Mouse (Mus musculus) forebrain, embryonic 12.5 days (tissue): Measurements from ENCODE around the gene Vps45. TPM values are rescaled to one million over a fixed set of nuclear protein-coding genes. Genes with fewer than 3 reads are reported as not detected.

Source experiments
- ATAC-seq: fragments of 200-750 bp; cut with Nextera tagmentation; 2 replicates; pipeline ENCODE4 v1.8.0; 2017; ENCODE audit warnings: moderate TSS enrichment; ENCODE audit not compliant: low FRiP score
- H3K27ac ChIP-seq: fragments of 300-500 bp; sonication (generic); 2 replicates; pipeline ENCODE4 v1.5.1; 2016; ENCODE audit warnings: mild to moderate bottlenecking
- H3K27me3 ChIP-seq: fragments of 300-500 bp; sonication (generic); 2 replicates; pipeline ENCODE4 v1.6.1; 2016; ENCODE audit warnings: mild to moderate bottlenecking
- H3K36me3 ChIP-seq: fragments of 300-500 bp; sonication (generic); replicated peaks from 2 replicates; pipeline ENCODE4 v1.6.1; 2016; ENCODE audit warnings: mild to moderate bottlenecking
- H3K4me1 ChIP-seq: fragments of 300-500 bp; sonication (generic); 2 replicates; pipeline ENCODE4 v1.6.1; 2016
- H3K4me2 ChIP-seq: fragments of 300-500 bp; sonication (generic); 2 replicates; pipeline ENCODE4 v1.6.1; 2016; ENCODE audit warnings: mild to moderate bottlenecking, moderate library complexity
- H3K4me3 ChIP-seq: fragments of 300-500 bp; sonication (generic); replicated peaks from 2 replicates; pipeline ENCODE4 v1.5.1; 2016; ENCODE audit warnings: mild to moderate bottlenecking
- H3K9ac ChIP-seq: fragments of 300-500 bp; sonication (generic); 2 replicates; pipeline ENCODE4 v1.6.1; 2016; ENCODE audit warnings: mild to moderate bottlenecking
- H3K9me3 ChIP-seq: fragments of 300-500 bp; sonication (generic); 2 replicates; pipeline ENCODE4 v1.6.1; 2016
- WGBS: fragments of 180-500 bp; shearing (Covaris S2); methylation state at CpG from one replicate; pipeline ENCODE4 v1.1.7; 2016; 5-methylcytosine and 5-hydroxymethylcytosine counted together
- polyA plus RNA-seq: library from polyadenylated mRNA; unstranded; fragments of >200 nt; fragmentation: Nextera tagmentation; extraction: Ambion mirVana; gene quantifications from 2 replicates; pipeline ENCODE4 v1.2.1, GENCODE M21; 2016

Vps45 gene
- polyA plus RNA-seq, 1 experiment from 2014 or later, result 39.2 TPM

GRCm38 (mm10) chr3:96070241-96070640 is 12.0 kb upstream of the Vps45 start:
- Histone ChIP-seq H3K4me3 (no peak overlapping the region), H3K9ac (no peak overlapping the region), H3K9me3 (no peaks in the 10 kb centered on the region), H3K4me2 (no peak overlapping the region), H3K4me1 (no peaks in the 10 kb centered on the region), H3K27me3 (no peaks in the 10 kb centered on the region), H3K36me3 (no peaks in the 10 kb centered on the region), H3K27ac (no peak overlapping the region)
- ATAC-seq, result no peak
- 78% methylated on average over 4 of the region's 4 CpGs for WGBS

GRCm38 (mm10) chr3:96069542-96069941 is 11.3 kb upstream of the Vps45 start:
- WGBS, result 50% methylated on average over 1 of the region's 1 CpGs
- H3K9me3 ChIP-seq, result no peaks in the 10 kb centered on the region
- H3K4me2 ChIP-seq, result no peak overlapping the region
- ATAC-seq, result no peak
- H3K9ac ChIP-seq, result no peak overlapping the region
- H3K36me3 ChIP-seq, result no peaks in the 10 kb centered on the region
- no peak overlapping the region for H3K4me3 ChIP-seq
- no peaks in the 10 kb centered on the region for H3K27me3 ChIP-seq
- no peaks in the 10 kb centered on the region for H3K4me1 ChIP-seq
- no peak overlapping the region for H3K27ac ChIP-seq

- Histone ChIP-seq H3K9ac (no peak overlapping the region), H3K4me3 (no peak overlapping the region), H3K9me3 (no peaks in the 10 kb centered on the region), H3K4me1 (no peaks in the 10 kb centered on the region), H3K27me3 (no peaks in the 10 kb centered on the region), H3K36me3 (no peaks in the 10 kb centered on the region), H3K27ac (no peak overlapping the region), H3K4me2 (no peak overlapping the region)
- ATAC-seq, result no peak
- WGBS, result 92% methylated on average over 6 of the region's 6 CpGs
Measured at GRCm38 (mm10) chr3:96069046-96069445, 10.8 kb upstream of the Vps45 start.

- Histone ChIP-seq H3K4me3 (no peak overlapping the region), H3K9ac (no peak overlapping the region), H3K36me3 (no peaks in the 10 kb centered on the region), H3K4me2 (no peak overlapping the region), H3K4me1 (no peaks in the 10 kb centered on the region), H3K9me3 (no peaks in the 10 kb centered on the region), H3K27me3 (no peaks in the 10 kb centered on the region), H3K27ac (no peak overlapping the region)
- 87% methylated on average over 5 of the region's 5 CpGs for WGBS
- no peak for ATAC-seq
Measured at GRCm38 (mm10) chr3:96066741-96067140, 8.5 kb upstream of the Vps45 start.

- Histone ChIP-seq H3K9ac (no peak overlapping the region), H3K4me1 (no peaks in the 10 kb centered on the region), H3K27ac (no peak overlapping the region), H3K9me3 (no peaks in the 10 kb centered on the region), H3K4me2 (0 out of 2 replicates have a peak overlapping the region, but pooled peaks have one; percentile 13), H3K4me3 (no peak overlapping the region), H3K36me3 (no peaks in the 10 kb centered on the region), H3K27me3 (no peaks in the 10 kb centered on the region)
- ATAC-seq, result no peak
- 45% methylated on average over 20 of the region's 20 CpGs for WGBS
Measured at GRCm38 (mm10) chr3:96065754-96066375, 7.6 kb upstream of the Vps45 start.

- H3K36me3 ChIP-seq, result no peaks in the 10 kb centered on the region
- WGBS, result 47% methylated on average over 4 of the region's 4 CpGs
- no peaks in the 10 kb centered on the region for H3K27me3 ChIP-seq
- no peak overlapping the region for H3K4me2 ChIP-seq
- no peak overlapping the region for H3K27ac ChIP-seq
- H3K9ac ChIP-seq, result no peak overlapping the region
- no peaks in the 10 kb centered on the region for H3K9me3 ChIP-seq
- no peak for ATAC-seq
- H3K4me1 ChIP-seq, result no peaks in the 10 kb centered on the region
- H3K4me3 ChIP-seq, result no peak overlapping the region
Measured at GRCm38 (mm10) chr3:96065147-96065546, 6.9 kb upstream of the Vps45 start.

- ATAC-seq, result no peak
- 90% methylated on average over 3 of the region's 3 CpGs for WGBS
- H3K4me2 ChIP-seq, result no peak overlapping the region
- no peaks in the 10 kb centered on the region for H3K36me3 ChIP-seq
- no peak overlapping the region for H3K9ac ChIP-seq
- no peaks in the 10 kb centered on the region for H3K4me1 ChIP-seq
- H3K27ac ChIP-seq, result no peak overlapping the region
- H3K4me3 ChIP-seq, result no peak overlapping the region
- H3K9me3 ChIP-seq, result no peaks in the 10 kb centered on the region
- no peaks in the 10 kb centered on the region for H3K27me3 ChIP-seq
Measured at GRCm38 (mm10) chr3:96064217-96064616, 6.0 kb upstream of the Vps45 start.

- H3K4me3 ChIP-seq, result no peak overlapping the region
- 83% methylated on average over 2 of the region's 2 CpGs for WGBS
Measured at GRCm38 (mm10) chr3:96063299-96063698, 5.0 kb upstream of the Vps45 start.

GRCm38 (mm10) chr3:96060146-96060545 is 1.9 kb upstream of the Vps45 start:
- WGBS, result 88% methylated on average over 1 of the region's 1 CpGs

More at GRCm38 (mm10) chr3:96063299-96063698, 5.0 kb upstream of the Vps45 start:
- ATAC-seq, result no peak
- Histone ChIP-seq H3K9ac (no peak overlapping the region), H3K36me3 (no peaks in the 10 kb centered on the region), H3K4me2 (no peak overlapping the region), H3K27ac (no peak overlapping the region), H3K4me1 (peaks cover 3% of the 10 kb centered on the region), H3K27me3 (no peaks in the 10 kb centered on the region), H3K9me3 (no peaks in the 10 kb centered on the region)

GRCm38 (mm10) chr3:96057747-96058204 is 490 bp downstream of the Vps45 start:
- H3K4me2 ChIP-seq, result peak overlapping the region; percentile 66
- peak overlapping the region; percentile 61 for H3K4me3 ChIP-seq
- peak overlapping the region; percentile 74 for H3K9ac ChIP-seq
- no peaks in the 10 kb centered on the region for H3K27me3 ChIP-seq
- peak; percentile 96 for ATAC-seq
- peak overlapping the region; percentile 93 for H3K27ac ChIP-seq
- peaks cover 14% of the 10 kb centered on the region for H3K4me1 ChIP-seq
- H3K9me3 ChIP-seq, result no peaks in the 10 kb centered on the region
- under 1% methylated on average over 26 of the region's 26 CpGs for WGBS
- 0 out of 2 replicates have a peak, but pooled peaks cover 8% of the 10 kb centered on the region for H3K36me3 ChIP-seq

More at GRCm38 (mm10) chr3:96060146-96060545, 1.9 kb upstream of the Vps45 start:
- Histone ChIP-seq H3K4me2 (no peak overlapping the region), H3K9me3 (no peaks in the 10 kb centered on the region), H3K36me3 (0 out of 2 replicates have a peak, but pooled peaks cover 4% of the 10 kb centered on the region), H3K9ac (no peak overlapping the region), H3K4me1 (peaks cover 14% of the 10 kb centered on the region), H3K27me3 (no peaks in the 10 kb centered on the region), H3K4me3 (no peak overlapping the region), H3K27ac (no peak overlapping the region)
- no peak for ATAC-seq

- H3K27ac ChIP-seq, result no peak overlapping the region
- peaks cover 14% of the 10 kb centered on the region for H3K4me1 ChIP-seq
- 93% methylated on average over 4 of the region's 4 CpGs for WGBS
- no peak overlapping the region for H3K4me3 ChIP-seq
- ATAC-seq, result no peak
- H3K9me3 ChIP-seq, result no peaks in the 10 kb centered on the region
- no peak overlapping the region for H3K9ac ChIP-seq
- no peak overlapping the region for H3K4me2 ChIP-seq
- H3K36me3 ChIP-seq, result 0 out of 2 replicates have a peak, but pooled peaks cover 8% of the 10 kb centered on the region
- no peaks in the 10 kb centered on the region for H3K27me3 ChIP-seq
Measured at GRCm38 (mm10) chr3:96056031-96056430, 2.2 kb downstream of the Vps45 start.

- H3K9ac ChIP-seq, result no peak overlapping the region
- H3K4me1 ChIP-seq, result peaks cover 14% of the 10 kb centered on the region
- no peaks in the 10 kb centered on the region for H3K27me3 ChIP-seq
- H3K4me2 ChIP-seq, result no peak overlapping the region
- no peak overlapping the region for H3K27ac ChIP-seq
- ATAC-seq, result no peak
- WGBS, result 88% methylated on average over 6 of the region's 6 CpGs
- H3K4me3 ChIP-seq, result no peak overlapping the region
- H3K9me3 ChIP-seq, result no peaks in the 10 kb centered on the region
- H3K36me3 ChIP-seq, result 0 out of 2 replicates have a peak, but pooled peaks cover 8% of the 10 kb centered on the region
Measured at GRCm38 (mm10) chr3:96055294-96055693, 3.0 kb downstream of the Vps45 start.

GRCm38 (mm10) chr3:96051839-96052238 is 6.4 kb downstream of the Vps45 start:
- 44% methylated on average over 2 of the region's 2 CpGs for WGBS
- no peak for ATAC-seq
- no peak overlapping the region for H3K4me3 ChIP-seq
- no peak overlapping the region for H3K9ac ChIP-seq
- peaks cover 6% of the 10 kb centered on the region; the same call in 1 of the 2 replicates for H3K4me1 ChIP-seq
- no peak overlapping the region for H3K27ac ChIP-seq
- no peak overlapping the region for H3K4me2 ChIP-seq
- H3K36me3 ChIP-seq, result peaks cover 9% of the 10 kb centered on the region; the same call in 1 of the 2 replicates
- H3K27me3 ChIP-seq, result no peaks in the 10 kb centered on the region
- no peaks in the 10 kb centered on the region for H3K9me3 ChIP-seq
